Mouse (Mus musculus): ENCODE measurements around the gene Gdi1. TPM values are rescaled to one million over a fixed set of nuclear protein-coding genes. Genes with fewer than 3 reads are reported as not detected.

Gdi1 gene
- total RNA-seq (2014; rRNA removed) (344 and 530 TPM in 2 replicates), polyA plus RNA-seq (2015; fragmentation: Nextera tagmentation; extraction: Ambion mirVana) (951 and 960 TPM in 2 replicates)

DNA sequence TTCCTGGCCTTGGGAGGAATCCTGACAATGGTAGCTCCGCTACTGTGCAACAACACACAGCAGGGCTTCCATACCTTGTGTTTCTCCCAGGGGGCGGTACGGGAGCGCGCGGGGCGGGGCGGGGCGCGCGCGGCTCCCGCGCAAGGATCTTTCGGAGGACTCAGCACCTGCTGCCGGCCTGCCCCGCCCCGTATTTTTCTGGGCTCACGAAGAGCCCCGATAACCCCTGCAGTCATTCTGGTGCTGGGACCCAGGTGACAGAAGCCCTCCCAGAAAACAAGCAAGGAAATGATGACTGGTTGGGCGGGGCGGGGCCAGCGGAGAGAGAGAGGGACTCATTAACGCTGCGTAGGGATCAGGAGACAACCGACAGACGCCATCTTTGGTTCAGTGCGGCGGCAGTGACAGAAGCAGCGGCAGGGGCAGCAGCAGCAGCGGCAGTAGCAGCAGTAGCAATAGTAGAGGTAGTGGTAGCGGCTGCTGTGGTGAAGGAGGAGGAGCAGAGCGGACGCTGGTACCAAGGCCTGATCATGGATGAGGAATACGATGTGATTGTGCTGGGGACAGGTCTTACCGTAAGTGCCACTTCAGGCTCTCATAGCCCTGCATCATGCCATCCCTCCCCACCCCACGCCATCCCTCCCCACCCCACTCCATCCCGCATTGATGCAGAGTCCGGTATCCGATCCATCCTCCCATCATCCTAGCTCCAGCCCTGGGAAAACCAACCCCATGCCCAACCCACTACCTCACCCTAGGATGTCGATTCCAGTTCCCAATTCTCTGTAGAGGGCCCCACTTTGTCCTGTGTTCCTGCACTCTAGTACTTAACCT, at the start of gene Gdi1:
TSS of gene Gdi1 (plus strand) at position 132 of the 834 bp plus-strand sequence.
- peak within 1 kb of the TSS; percentile 46 for H3K4me3 ChIP-seq (ENCODE audit: low read depth, low read length)
- no peaks in the 10 kb centered on the region for H3K9me3 ChIP-seq (ENCODE audit: low read length)
- peak within 1 kb of the TSS; percentile 91 for H3K27ac ChIP-seq (ENCODE audit: low read depth, low read length)
- no peaks in the 10 kb centered on the region for H3K27me3 ChIP-seq (ENCODE audit: insufficient read depth, low read length)
- H3K36me3 ChIP-seq (ENCODE audit: insufficient read depth, low read length) = peaks cover 4% of the 10 kb centered on the region; the same call in 1 of the 2 replicates
- H3K4me2 ChIP-seq (ENCODE audit: low read depth, low read length, poor library complexity, severe bottlenecking) = peak within 1 kb of the TSS; percentile 64
- peak; percentile 45 for TF ChIP-seq CTCF (IDR thresholded peaks at IDR 0.05)
- peak; percentile 79 for DNase-seq (ENCODE audit: low spot score)
- ATAC-seq (ENCODE audit: low FRiP score) = peak; percentile 87
- 18% methylated on average over 39 of the region's 41 CpGs for WGBS
- no peaks in the 10 kb centered on the region for H3K4me1 ChIP-seq (ENCODE audit: insufficient read depth, low read length)
- H3K9ac ChIP-seq (replicated peaks; ENCODE audit: low read length, poor library complexity, severe bottlenecking) = peak within 1 kb of the TSS; percentile 72

DNA sequence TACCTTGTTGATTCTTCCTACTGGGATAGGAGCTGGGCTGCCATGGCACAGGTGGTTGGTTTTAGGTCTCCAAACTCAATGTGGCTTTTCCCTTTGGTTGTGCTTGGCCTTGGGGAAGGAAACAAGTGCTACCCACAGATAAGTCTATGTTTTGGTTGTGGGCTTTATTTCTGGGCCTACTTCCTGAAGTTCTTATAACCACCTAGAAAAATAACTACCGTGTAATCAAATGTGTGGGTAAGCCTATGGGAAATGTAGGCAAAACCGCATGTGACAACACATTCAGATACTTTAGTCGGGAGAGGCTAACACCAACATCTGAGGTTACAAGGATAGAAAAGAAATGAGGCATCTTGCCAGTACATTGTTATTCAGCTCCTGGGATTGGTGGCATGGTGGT, 47.1 kb upstream of the Gdi1 start:
- DNase-seq (ENCODE audit: low spot score) (no peak), ATAC-seq (ENCODE audit: low FRiP score) (no peak)
- Histone ChIP-seq H3K9me3 (ENCODE audit: low read length) (no peaks in the 10 kb centered on the region), H3K36me3 (ENCODE audit: insufficient read depth, low read length) (no peaks in the 10 kb centered on the region), H3K4me2 (ENCODE audit: low read depth, low read length, poor library complexity, severe bottlenecking) (no peak overlapping the region), H3K27me3 (ENCODE audit: insufficient read depth, low read length) (no peaks in the 10 kb centered on the region), H3K4me3 (ENCODE audit: low read depth, low read length) (no peak overlapping the region), H3K27ac (ENCODE audit: low read depth, low read length) (no peak overlapping the region), H3K9ac (replicated peaks; ENCODE audit: low read length, poor library complexity, severe bottlenecking) (no peak overlapping the region), H3K4me1 (ENCODE audit: insufficient read depth, low read length) (no peaks in the 10 kb centered on the region)
- WGBS = 97% methylated on average over 3 of the region's 3 CpGs
- no peak for TF ChIP-seq CTCF (IDR thresholded peaks at IDR 0.05)

DNA sequence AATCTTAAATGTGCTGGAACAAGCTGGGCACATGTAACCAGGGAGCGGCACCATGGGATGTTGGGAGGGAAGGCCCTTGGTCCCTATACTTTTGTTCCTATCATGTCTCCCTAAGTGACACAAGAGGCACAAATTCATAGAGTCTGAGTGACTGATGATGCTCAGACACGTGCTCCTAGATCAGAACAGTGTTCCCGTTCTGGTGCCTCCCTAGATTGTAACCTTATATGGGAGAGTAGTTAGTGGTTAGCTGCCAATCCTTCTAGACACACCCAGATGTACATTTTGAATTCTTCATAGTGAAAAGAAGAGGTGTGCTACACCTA, 35.1 kb upstream of the Gdi1 start:
- no peak for DNase-seq (ENCODE audit: low spot score)
- Histone ChIP-seq H3K9me3 (ENCODE audit: low read length) (no peaks in the 10 kb centered on the region), H3K4me3 (ENCODE audit: low read depth, low read length) (peak overlapping the region; percentile 49), H3K27me3 (ENCODE audit: insufficient read depth, low read length) (no peaks in the 10 kb centered on the region), H3K4me2 (ENCODE audit: low read depth, low read length, poor library complexity, severe bottlenecking) (peak overlapping the region; percentile 45), H3K9ac (replicated peaks; ENCODE audit: low read length, poor library complexity, severe bottlenecking) (peak overlapping the region; percentile 33; the same call in 1 of the 2 replicates), H3K27ac (ENCODE audit: low read depth, low read length) (peak overlapping the region; percentile 93), H3K4me1 (ENCODE audit: insufficient read depth, low read length) (no peaks in the 10 kb centered on the region), H3K36me3 (ENCODE audit: insufficient read depth, low read length) (no peaks in the 10 kb centered on the region; the same call in 1 of the 2 replicates)
- 15% methylated on average over 3 of the region's 3 CpGs for WGBS
- peak; percentile 65 for ATAC-seq (ENCODE audit: low FRiP score)
- TF ChIP-seq CTCF (IDR thresholded peaks at IDR 0.05) = no peak

DNA sequence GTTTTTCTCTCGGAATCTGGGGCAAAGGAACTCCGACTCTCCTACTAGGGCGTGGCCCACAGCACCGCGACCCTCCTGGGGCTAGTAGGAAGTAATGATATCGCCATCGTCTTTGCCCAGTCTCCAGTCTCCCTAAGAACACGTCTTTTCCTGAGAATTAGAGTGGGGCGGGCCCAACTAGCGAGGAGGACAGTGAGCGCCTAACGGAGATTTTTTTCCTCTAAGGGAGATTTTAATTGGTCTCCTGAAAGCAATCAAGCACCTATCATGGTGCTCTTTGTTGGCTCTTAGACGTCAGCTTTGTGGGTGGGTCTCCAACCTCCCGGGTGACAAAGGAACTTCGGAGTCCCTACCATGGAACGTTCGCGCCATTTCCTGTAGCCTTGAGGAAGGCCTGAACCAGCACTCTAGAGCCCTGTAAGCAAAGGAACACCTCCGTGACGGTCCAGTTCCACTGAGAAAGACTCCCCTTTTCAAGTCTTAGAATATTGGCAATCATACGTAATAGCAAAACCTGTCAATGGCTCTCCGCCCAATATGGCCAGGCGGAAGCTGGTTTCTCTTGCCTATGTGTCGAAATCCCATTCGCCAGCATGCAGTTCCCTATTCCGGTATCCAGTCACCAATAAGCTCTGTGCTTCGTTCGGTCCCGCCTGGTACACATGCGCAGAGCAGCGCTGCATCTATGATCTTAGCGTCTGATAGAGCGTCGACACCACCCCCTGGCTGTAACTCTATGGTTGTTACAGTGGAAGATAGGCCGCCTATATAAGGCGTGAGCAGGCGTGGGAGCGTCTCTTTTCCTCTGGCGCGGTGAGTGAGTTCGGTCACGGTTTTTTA, 34.5 kb upstream of the Gdi1 start, which contains the start of gene Rpl10:
TSS of gene Rpl10 (plus strand) at position 751 of the 840 bp plus-strand sequence.
- Histone ChIP-seq H3K4me3 (ENCODE audit: low read depth, low read length) (peak within 1 kb of the TSS; percentile 49), H3K27ac (ENCODE audit: low read depth, low read length) (peak within 1 kb of the TSS; percentile 93), H3K9ac (replicated peaks; ENCODE audit: low read length, poor library complexity, severe bottlenecking) (peak within 1 kb of the TSS; percentile 55), H3K4me1 (ENCODE audit: insufficient read depth, low read length) (no peaks in the 10 kb centered on the region), H3K9me3 (ENCODE audit: low read length) (no peaks in the 10 kb centered on the region), H3K36me3 (ENCODE audit: insufficient read depth, low read length) (no peaks in the 10 kb centered on the region; the same call in 1 of the 2 replicates), H3K4me2 (ENCODE audit: low read depth, low read length, poor library complexity, severe bottlenecking) (peak within 1 kb of the TSS; percentile 55), H3K27me3 (ENCODE audit: insufficient read depth, low read length) (no peaks in the 10 kb centered on the region)
- DNase-seq (ENCODE audit: low spot score) = peak; percentile 96
- peak; percentile 96 for ATAC-seq (ENCODE audit: low FRiP score)
- TF ChIP-seq CTCF (IDR thresholded peaks at IDR 0.05) = peak; percentile 67
- 18% methylated on average over 42 of the region's 42 CpGs for WGBS

DNA sequence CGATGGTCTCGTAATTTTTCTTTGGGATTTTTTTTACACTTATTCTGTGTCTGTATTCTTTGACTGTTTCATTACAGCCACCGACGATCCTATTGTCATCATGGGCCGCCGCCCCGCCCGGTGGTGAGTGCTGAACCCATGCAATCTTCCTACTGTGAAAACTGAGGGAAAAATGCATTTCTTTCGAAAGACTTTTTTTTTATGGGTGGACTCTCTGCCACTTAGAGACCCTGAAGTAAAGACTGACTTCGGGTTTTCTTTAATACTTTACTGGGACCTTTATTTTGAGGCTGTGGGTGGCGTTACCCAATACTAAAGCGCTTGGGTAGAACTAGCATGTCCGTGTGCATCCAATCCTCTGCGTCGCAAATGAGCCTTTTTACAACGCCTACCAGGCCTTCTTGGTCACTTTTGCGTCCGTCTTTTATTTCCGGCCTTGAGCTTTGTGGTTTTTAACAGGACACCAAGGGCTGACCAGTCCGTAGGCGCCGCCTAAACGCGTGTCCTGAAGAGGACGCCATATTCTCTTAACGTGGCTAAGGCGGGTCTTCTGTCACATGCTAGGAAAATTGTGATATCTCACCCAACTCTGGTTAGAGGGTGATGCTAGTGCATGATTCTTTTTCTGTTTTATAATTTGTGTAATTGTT, 33.8 kb upstream of the Gdi1 start:
- Histone ChIP-seq H3K9ac (replicated peaks; ENCODE audit: low read length, poor library complexity, severe bottlenecking) (peak overlapping the region; percentile 48), H3K27me3 (ENCODE audit: insufficient read depth, low read length) (no peaks in the 10 kb centered on the region), H3K4me2 (ENCODE audit: low read depth, low read length, poor library complexity, severe bottlenecking) (peak overlapping the region; percentile 55), H3K4me3 (ENCODE audit: low read depth, low read length) (peak overlapping the region; percentile 49), H3K9me3 (ENCODE audit: low read length) (no peaks in the 10 kb centered on the region), H3K27ac (ENCODE audit: low read depth, low read length) (peak overlapping the region; percentile 57; the same call in 1 of the 2 replicates), H3K4me1 (ENCODE audit: insufficient read depth, low read length) (no peaks in the 10 kb centered on the region), H3K36me3 (ENCODE audit: insufficient read depth, low read length) (no peaks in the 10 kb centered on the region; the same call in 1 of the 2 replicates)
- no peak for ATAC-seq (ENCODE audit: low FRiP score)
- peak; percentile 18; the same call in 1 of the 2 replicates for TF ChIP-seq CTCF (IDR thresholded peaks at IDR 0.05)
- peak; percentile 51 for DNase-seq (ENCODE audit: low spot score)
- WGBS = 15% methylated on average over 27 of the region's 27 CpGs

Data from midbrain, postnatal 0 days (tissue).